Mouse (Mus musculus): ENCODE results near the gene Akain1. TPM values are rescaled to one million over a fixed set of nuclear protein-coding genes. Genes with fewer than 3 reads are reported as not detected.

The Akain1 gene
- polyA plus RNA-seq, 2 experiments: not detected

DNA sequence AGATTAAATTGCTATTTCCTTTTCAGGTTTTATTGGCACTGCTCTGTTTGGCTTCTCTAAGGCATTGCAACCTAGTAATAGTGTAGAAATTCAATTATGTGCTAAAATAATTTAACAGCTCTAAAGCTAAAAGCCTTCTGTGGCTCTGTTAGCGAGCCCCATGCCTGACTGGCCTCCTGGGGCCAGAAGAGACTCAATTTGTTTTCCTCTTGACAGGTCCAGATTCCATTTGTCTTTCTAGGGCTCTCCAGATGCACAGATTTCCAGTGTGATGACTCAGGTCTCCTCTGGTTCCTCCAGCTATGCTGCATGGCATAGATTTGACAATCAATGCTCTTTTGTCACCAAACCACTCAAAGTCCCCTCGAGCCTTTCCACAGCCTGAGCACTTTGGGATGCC, 38.4 kb downstream of the Akain1 start:
- TF ChIP-seq CTCF (IDR thresholded peaks at IDR 0.05; ENCODE audit: low read depth) (no peak), EP300 (IDR thresholded peaks at IDR 0.05; ENCODE audit: low read depth) (no peak)
- 23% methylated on average over 2 of the region's 2 CpGs for WGBS (ENCODE audit: insufficient replicate concordance)
- DNase-seq (ENCODE audit: low read depth in 3 of 3, low spot score in 3 of 3) (no peak), ATAC-seq (ENCODE audit: insufficient read depth) (no peak)
- H3K4me3 ChIP-seq (ENCODE audit: insufficient read depth in 1 of 2, low read depth in 2 of 2, low read length in 2 of 2): no peak overlapping the region
- no peak overlapping the region for H3K9ac ChIP-seq (replicated peaks)
- H3K36me3 ChIP-seq (replicated peaks; ENCODE audit: control insufficient read depth, insufficient read depth, low read depth): no peaks in the 10 kb centered on the region
- no peaks in the 10 kb centered on the region for H3K27me3 ChIP-seq (ENCODE audit: control insufficient read depth, insufficient read depth, low read length)
- H3K27ac ChIP-seq: no peak overlapping the region
- H3K4me1 ChIP-seq (replicated peaks; ENCODE audit: control insufficient read depth in 2 of 2, insufficient read depth in 2 of 2, low read length in 1 of 2): no peaks in the 10 kb centered on the region
- no peak overlapping the region for H3K4me2 ChIP-seq (ENCODE audit: low read depth)
- no peaks in the 10 kb centered on the region for H3K9me3 ChIP-seq (ENCODE audit: control insufficient read depth, low read length)

DNA sequence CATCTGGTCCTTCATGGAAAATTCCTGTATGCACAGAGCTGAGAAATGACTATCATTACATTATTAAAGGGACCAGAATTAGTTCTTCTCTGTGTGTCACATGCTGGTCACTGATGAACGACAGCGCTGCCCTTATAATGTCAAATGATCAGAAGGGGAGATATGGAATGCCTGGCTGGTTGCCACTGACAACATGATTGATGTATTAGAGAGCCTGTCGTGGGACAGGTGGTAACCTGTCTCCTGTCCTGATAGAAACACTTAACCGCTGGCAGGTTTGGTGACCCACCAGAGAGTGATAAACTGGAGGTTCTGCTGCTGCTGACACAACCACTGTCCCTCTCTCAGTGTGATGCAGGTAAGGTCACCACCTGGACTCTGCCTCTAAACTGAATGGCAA, 40.1 kb downstream of the Akain1 start:
- Histone ChIP-seq H3K9me3 (ENCODE audit: control insufficient read depth, low read length) (no peaks in the 10 kb centered on the region), H3K27me3 (ENCODE audit: control insufficient read depth, insufficient read depth, low read length) (no peaks in the 10 kb centered on the region), H3K36me3 (replicated peaks; ENCODE audit: control insufficient read depth, insufficient read depth, low read depth) (no peaks in the 10 kb centered on the region), H3K4me1 (replicated peaks; ENCODE audit: control insufficient read depth in 2 of 2, insufficient read depth in 2 of 2, low read length in 1 of 2) (no peaks in the 10 kb centered on the region), H3K27ac (no peak overlapping the region), H3K4me3 (ENCODE audit: insufficient read depth in 1 of 2, low read depth in 2 of 2, low read length in 2 of 2) (no peak overlapping the region), H3K9ac (replicated peaks) (no peak overlapping the region), H3K4me2 (ENCODE audit: low read depth) (no peak overlapping the region)
- no peak for TF ChIP-seq EP300 (IDR thresholded peaks at IDR 0.05; ENCODE audit: low read depth)
- TF ChIP-seq CTCF (IDR thresholded peaks at IDR 0.05; ENCODE audit: low read depth): no peak
- DNase-seq (ENCODE audit: low read depth in 3 of 3, low spot score in 3 of 3) (no peak), ATAC-seq (ENCODE audit: insufficient read depth) (no peak)
- WGBS (ENCODE audit: insufficient replicate concordance): 52% methylated on average over 4 of the region's 4 CpGs

DNA sequence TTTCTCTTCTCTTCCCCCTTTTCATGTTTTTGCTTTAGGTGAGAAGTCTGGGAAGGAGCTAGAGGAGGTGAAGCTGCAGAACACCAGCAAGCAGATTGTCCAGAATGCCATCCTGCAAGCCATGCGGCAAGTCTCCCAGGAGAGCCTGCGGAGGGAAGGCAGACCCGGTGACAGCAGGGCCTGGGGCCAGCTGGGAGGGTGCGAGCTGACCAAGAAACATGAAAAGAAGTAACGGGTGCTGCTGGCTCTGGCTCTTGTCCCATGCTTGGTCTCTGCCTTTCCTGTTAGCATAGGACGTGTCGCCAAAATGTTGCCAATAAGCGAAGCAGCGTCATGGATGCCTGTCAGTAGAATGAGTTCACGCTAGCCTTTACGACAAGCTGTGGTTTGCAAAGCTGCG, 48.0 kb downstream of the Akain1 start:
- no peak overlapping the region for H3K4me2 ChIP-seq (ENCODE audit: low read depth)
- ATAC-seq (ENCODE audit: insufficient read depth) (no peak), DNase-seq (ENCODE audit: low read depth in 3 of 3, low spot score in 3 of 3) (no peak)
- H3K9ac ChIP-seq (replicated peaks): no peak overlapping the region
- H3K27ac ChIP-seq: no peak overlapping the region
- no peaks in the 10 kb centered on the region for H3K27me3 ChIP-seq (ENCODE audit: control insufficient read depth, insufficient read depth, low read length)
- no peak for TF ChIP-seq CTCF (IDR thresholded peaks at IDR 0.05; ENCODE audit: low read depth)
- TF ChIP-seq EP300 (IDR thresholded peaks at IDR 0.05; ENCODE audit: low read depth): no peak
- WGBS (ENCODE audit: insufficient replicate concordance): 72% methylated on average over 12 of the region's 12 CpGs
- no peaks in the 10 kb centered on the region for H3K9me3 ChIP-seq (ENCODE audit: control insufficient read depth, low read length)
- H3K4me1 ChIP-seq (replicated peaks; ENCODE audit: control insufficient read depth in 2 of 2, insufficient read depth in 2 of 2, low read length in 1 of 2): no peaks in the 10 kb centered on the region
- H3K36me3 ChIP-seq (replicated peaks; ENCODE audit: control insufficient read depth, insufficient read depth, low read depth): no peaks in the 10 kb centered on the region
- H3K4me3 ChIP-seq (ENCODE audit: insufficient read depth in 1 of 2, low read depth in 2 of 2, low read length in 2 of 2): no peak overlapping the region

DNA sequence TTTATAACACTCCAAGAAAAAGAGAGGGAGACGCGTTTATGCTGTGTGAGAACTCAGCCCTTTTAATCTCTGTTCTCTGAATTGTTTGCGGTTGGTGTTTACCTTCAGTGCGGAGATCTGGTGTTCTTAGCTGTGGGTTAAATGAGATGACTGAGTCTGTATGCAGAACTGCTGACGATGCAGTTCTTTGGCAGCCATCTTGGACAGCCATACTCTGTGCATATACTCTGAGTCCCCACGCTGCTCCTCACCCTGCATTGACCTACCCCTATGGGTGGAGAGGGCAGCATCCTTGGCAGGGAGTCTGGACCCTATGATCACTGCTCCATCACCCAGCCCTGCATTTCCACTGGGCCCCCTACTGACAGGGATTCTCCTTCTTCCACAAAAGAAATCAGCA, 48.8 kb downstream of the Akain1 start:
- TF ChIP-seq CTCF (IDR thresholded peaks at IDR 0.05; ENCODE audit: low read depth) (no peak), EP300 (IDR thresholded peaks at IDR 0.05; ENCODE audit: low read depth) (no peak)
- DNase-seq (ENCODE audit: low read depth in 3 of 3, low spot score in 3 of 3): no peak
- WGBS (ENCODE audit: insufficient replicate concordance): 76% methylated on average over 6 of the region's 6 CpGs
- Histone ChIP-seq H3K4me3 (ENCODE audit: insufficient read depth in 1 of 2, low read depth in 2 of 2, low read length in 2 of 2) (no peak overlapping the region), H3K27me3 (ENCODE audit: control insufficient read depth, insufficient read depth, low read length) (no peaks in the 10 kb centered on the region), H3K9me3 (ENCODE audit: control insufficient read depth, low read length) (no peaks in the 10 kb centered on the region), H3K9ac (replicated peaks) (no peak overlapping the region), H3K36me3 (replicated peaks; ENCODE audit: control insufficient read depth, insufficient read depth, low read depth) (no peaks in the 10 kb centered on the region), H3K4me1 (replicated peaks; ENCODE audit: control insufficient read depth in 2 of 2, insufficient read depth in 2 of 2, low read length in 1 of 2) (no peaks in the 10 kb centered on the region), H3K27ac (no peak overlapping the region), H3K4me2 (ENCODE audit: low read depth) (no peak overlapping the region)
- ATAC-seq (ENCODE audit: insufficient read depth): no peak

DNA sequence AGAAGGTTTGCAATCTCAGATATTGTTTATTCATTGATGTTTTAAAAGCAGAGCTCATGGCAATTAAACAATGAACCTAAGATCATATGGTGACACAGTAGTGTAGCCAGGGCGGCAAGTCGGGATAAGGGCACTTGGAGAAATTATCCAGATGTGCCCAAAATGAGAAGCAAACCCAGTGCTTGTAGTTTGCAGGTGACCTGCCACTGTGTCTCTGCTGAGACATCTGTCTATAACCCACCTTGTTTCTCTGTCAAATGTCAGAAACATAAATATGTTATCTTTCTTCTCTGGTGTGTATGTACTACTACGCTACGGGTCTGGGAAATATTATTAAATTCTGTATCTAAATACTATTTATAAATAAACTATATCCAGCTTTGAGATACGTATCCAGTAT, 49.7 kb downstream of the Akain1 start:
- ATAC-seq (ENCODE audit: insufficient read depth): no peak
- Histone ChIP-seq H3K9ac (replicated peaks) (no peak overlapping the region), H3K4me2 (ENCODE audit: low read depth) (no peak overlapping the region), H3K27ac (no peak overlapping the region), H3K4me1 (replicated peaks; ENCODE audit: control insufficient read depth in 2 of 2, insufficient read depth in 2 of 2, low read length in 1 of 2) (no peaks in the 10 kb centered on the region), H3K36me3 (replicated peaks; ENCODE audit: control insufficient read depth, insufficient read depth, low read depth) (no peaks in the 10 kb centered on the region), H3K27me3 (ENCODE audit: control insufficient read depth, insufficient read depth, low read length) (no peaks in the 10 kb centered on the region), H3K9me3 (ENCODE audit: control insufficient read depth, low read length) (no peaks in the 10 kb centered on the region), H3K4me3 (ENCODE audit: insufficient read depth in 1 of 2, low read depth in 2 of 2, low read length in 2 of 2) (no peak overlapping the region)
- DNase-seq (ENCODE audit: low read depth in 3 of 3, low spot score in 3 of 3): no peak
- TF ChIP-seq EP300 (IDR thresholded peaks at IDR 0.05; ENCODE audit: low read depth): no peak
- 75% methylated on average over 5 of the region's 5 CpGs for WGBS (ENCODE audit: insufficient replicate concordance)

DNA sequence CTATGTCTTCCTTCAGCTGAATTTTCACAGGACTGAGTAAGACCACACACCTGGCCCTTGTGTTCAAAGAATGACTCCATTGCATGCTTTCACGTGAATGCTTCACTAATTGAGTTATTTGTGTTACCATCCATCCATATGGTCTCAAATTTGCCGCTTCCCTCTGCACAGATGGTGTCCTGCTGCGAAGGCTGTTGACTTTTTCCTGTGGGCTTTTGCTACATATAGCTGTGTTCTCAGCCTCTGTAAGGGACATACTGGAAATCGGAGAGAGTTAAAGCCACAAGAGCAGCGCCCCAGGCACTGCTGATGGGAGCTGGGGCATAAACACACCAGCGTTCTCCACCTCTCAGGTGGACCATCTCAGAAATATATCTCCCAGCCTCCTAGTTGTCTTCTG, 53.2 kb downstream of the Akain1 start:
- Histone ChIP-seq H3K4me2 (ENCODE audit: low read depth) (no peak overlapping the region), H3K4me1 (replicated peaks; ENCODE audit: control insufficient read depth in 2 of 2, insufficient read depth in 2 of 2, low read length in 1 of 2) (no peaks in the 10 kb centered on the region), H3K36me3 (replicated peaks; ENCODE audit: control insufficient read depth, insufficient read depth, low read depth) (no peaks in the 10 kb centered on the region), H3K27ac (no peak overlapping the region), H3K4me3 (ENCODE audit: insufficient read depth in 1 of 2, low read depth in 2 of 2, low read length in 2 of 2) (no peak overlapping the region), H3K27me3 (ENCODE audit: control insufficient read depth, insufficient read depth, low read length) (no peaks in the 10 kb centered on the region), H3K9me3 (ENCODE audit: control insufficient read depth, low read length) (no peaks in the 10 kb centered on the region), H3K9ac (replicated peaks) (no peak overlapping the region)
- no peak for DNase-seq (ENCODE audit: low read depth in 3 of 3, low spot score in 3 of 3)
- no peak for TF ChIP-seq EP300 (IDR thresholded peaks at IDR 0.05; ENCODE audit: low read depth)
- TF ChIP-seq CTCF (IDR thresholded peaks at IDR 0.05; ENCODE audit: low read depth): no peak
- ATAC-seq (ENCODE audit: insufficient read depth): no peak
- WGBS (ENCODE audit: insufficient replicate concordance): 63% methylated on average over 6 of the region's 6 CpGs
